Mouse (Mus musculus) heart, adult 2 months (tissue): Measurements from ENCODE around the gene Dnah8.

ENCODE experiments used
- CTCF ChIP-seq: fragments of 200-600 bp; IDR thresholded peaks from 2 replicates; pipeline ENCODE4 v1.8.1; 2022; ENCODE audit warnings: antibody characterized with exemption, mild to moderate bottlenecking, moderate library complexity
- POLR2A ChIP-seq: fragments of 200-500 bp; IDR thresholded peaks from 2 replicates; pipeline ENCODE4 v1.6.1; 2011; ENCODE audit warnings: mild to moderate bottlenecking, low read depth, low read length, control low read depth; ENCODE audit not compliant: insufficient read depth

DNA sequence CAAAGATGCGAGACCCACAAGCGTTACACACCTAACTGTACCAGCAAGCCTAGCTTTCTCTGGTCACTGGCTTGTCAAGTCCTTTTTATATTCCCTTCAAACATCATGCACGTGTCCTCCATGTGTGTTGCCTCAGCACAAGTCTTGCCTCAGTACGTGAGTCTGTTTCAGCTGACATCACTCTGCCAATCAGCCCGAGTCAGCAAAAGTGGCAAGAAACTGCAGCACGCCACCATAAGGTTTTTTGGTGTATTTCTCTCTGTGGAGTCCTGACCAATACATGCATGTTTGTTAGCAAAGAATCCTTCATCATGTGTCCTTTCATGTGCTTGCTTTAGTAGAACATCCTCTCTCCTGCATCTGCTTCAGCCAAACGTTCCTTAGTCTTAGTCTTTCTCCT lies 200.3 kb downstream of the Dnah8 start:
- TF ChIP-seq CTCF (no peak), POLR2A (no peak)
